Mouse (Mus musculus) ovary, postnatal 10 days (tissue): ENCODE measurements around the gene Wrnip1.
"Not testable (repeated sequence)": the region's sequence is repeated elsewhere in the genome, so short reads cannot be mapped to it uniquely, and the experiment has no call there.

Experiments used
- DNase-seq: peaks from one replicate; pipeline ENCODE4 v3.0.0; 2022; ENCODE audit warnings: low spot score

Gene Wrnip1

GRCm38 (mm10) chr13:32852539-32852938, 50.7 kb downstream of the Wrnip1 start:
- no peak for DNase-seq

GRCm38 (mm10) chr13:32853073-32853472, 51.2 kb downstream of the Wrnip1 start:
- no peak for DNase-seq

- DNase-seq: no peak
Observed at GRCm38 (mm10) chr13:32860821-32861220, 59.0 kb downstream of the Wrnip1 start.

- DNase-seq: no peak
Observed at GRCm38 (mm10) chr13:32863456-32863855, 61.6 kb downstream of the Wrnip1 start.

GRCm38 (mm10) chr13:32864529-32864928, 62.7 kb downstream of the Wrnip1 start:
- DNase-seq: not testable (repeated sequence)

GRCm38 (mm10) chr13:32865591-32865990, 63.8 kb downstream of the Wrnip1 start:
- DNase-seq: no peak

DNA sequence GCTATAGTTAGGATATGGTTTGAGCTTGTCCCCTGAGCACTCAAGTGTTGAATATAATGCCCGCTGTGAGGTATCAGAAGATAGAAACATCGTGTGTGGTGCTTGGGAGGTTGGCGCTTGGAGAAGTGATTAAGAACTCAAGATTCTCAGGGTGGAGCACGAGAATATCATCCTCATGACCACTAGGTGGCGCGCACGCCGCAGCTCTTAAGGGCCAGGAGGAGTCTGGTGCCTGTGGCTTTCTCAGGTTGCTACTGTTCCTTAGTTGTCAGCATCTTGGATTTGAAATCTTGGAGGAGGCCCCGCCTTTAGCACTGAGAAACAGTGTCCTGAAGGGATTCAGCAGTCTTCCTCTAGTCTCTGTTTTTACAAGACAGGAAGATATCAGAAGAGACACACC, 64.6 kb downstream of the Wrnip1 start:
- DNase-seq: no peak

DNA sequence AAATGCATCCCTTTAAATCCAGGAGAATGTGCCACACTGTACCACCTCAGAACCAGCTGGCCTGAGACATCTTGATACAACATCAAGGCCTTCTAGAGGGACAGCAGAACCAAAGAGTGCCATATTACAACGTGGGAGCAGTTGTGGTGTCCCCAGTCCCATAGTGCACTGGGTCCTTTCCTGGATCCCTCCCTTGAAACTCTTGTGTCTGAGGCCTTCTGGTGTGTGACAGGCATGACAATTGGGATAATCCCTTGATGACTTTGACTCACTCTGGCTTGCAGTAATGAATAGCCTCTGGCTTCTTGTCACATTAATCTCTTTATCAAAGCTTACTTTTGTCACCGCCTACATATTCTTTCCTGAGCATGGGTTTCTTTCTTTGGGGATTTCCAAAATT, 65.2 kb downstream of the Wrnip1 start:
- no peak for DNase-seq

DNA sequence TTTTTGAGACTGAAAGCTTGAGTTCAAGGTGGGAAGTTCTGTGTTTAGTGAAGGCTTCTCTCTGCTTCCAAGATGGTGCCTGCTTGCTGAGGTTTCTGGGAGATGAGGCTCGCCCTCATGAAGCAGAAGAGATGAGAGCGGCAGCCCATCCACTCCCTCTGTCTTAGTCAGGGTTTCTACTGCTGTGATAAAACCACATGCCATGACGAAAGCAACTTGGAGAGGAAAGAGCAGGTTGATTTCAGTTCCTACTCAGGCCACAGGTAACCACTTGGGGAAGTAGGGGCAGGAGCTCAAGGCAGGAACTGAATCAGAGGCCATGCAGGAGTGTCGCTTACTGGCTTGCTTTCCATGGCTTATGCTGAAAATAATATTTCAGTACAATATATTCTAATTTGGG, 66.4 kb downstream of the Wrnip1 start:
- DNase-seq: not testable (repeated sequence)

- no peak for DNase-seq
Observed at GRCm38 (mm10) chr13:32868843-32869242, 67.0 kb downstream of the Wrnip1 start.
